7 mouse cellular contexts compared by ENCODE assay signal in the genomic region with DNA sequence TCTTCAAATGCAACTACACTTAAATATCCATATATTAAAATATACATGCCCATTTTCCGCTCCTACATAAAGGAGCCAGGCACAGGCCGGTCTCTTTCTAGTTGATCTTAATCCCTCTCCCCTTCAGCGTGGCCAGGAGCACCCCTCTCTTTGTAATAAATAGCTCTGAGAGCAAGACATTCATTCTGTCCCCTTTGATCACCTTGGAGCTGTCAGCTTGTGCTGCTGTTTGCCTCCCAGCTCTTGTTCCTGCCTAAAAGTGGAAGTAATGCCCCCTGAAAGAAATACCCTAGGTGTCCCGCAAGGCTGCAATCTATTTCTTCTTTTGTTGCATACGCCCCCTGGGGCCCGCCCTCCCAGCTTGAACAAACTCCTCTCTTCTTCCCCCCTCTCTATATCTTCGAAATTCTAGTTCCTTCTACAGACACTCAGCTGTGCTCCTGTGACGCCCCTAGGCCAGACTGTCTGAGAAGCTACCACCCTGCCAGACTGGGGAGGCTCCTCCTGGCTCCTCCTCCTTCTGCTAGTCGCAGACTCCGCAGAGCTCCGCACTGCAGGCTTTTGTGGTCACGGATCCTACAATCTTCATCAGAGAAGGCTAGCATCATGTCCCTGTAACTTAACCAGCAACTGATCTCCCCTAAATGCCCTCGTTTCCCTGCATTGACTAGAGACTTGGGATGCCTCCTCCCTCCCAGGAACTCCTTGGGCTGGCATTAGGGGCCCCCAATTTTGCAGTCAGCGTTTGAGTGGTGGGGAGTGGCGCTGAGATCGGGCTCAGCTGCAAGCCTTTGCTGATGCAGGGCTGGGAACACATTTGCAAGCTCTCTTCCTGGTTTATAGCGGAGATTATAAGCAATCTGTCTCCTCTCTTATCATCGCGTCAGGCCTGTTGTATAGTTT.
DNase-seq lines count a peak whose midpoint lies in the region; ATAC-seq lines count a peak whose summit lies in the region.

No protein-coding gene starts in this region.

- peak overlapping the region; percentile 71 for H3K27ac ChIP-seq in embryonic facial prominence, embryonic 11.5 days (replicated peaks; ENCODE audit: low read depth, low read length)
- peak overlapping the region; percentile 86 for H3K27ac ChIP-seq in limb, embryonic 15.5 days
- H3K27ac ChIP-seq in neural tube, embryonic 13.5 days (replicated peaks), result peak overlapping the region; percentile 96

- H3K9ac ChIP-seq in embryonic facial prominence, embryonic 11.5 days (replicated peaks; ENCODE audit: low read length), result peak overlapping the region; percentile 58
- H3K9ac ChIP-seq in limb, embryonic 15.5 days, result 0 out of 2 replicates have a peak overlapping the region, but pooled peaks have one; percentile 33
- H3K9ac ChIP-seq in neural tube, embryonic 13.5 days, result peak overlapping the region; percentile 74

- ATAC-seq in embryonic facial prominence, embryonic 11.5 days (replicated peaks; ENCODE audit: insufficient number of reproducible peaks, low FRiP score, low TSS enrichment, low read depth), result peak; percentile 99
- peak; percentile 86 for ATAC-seq in limb, embryonic 15.5 days (ENCODE audit: insufficient number of reproducible peaks, low FRiP score, low TSS enrichment, low read depth)
- ATAC-seq in neural tube, embryonic 13.5 days (ENCODE audit: low read depth), result peak; percentile 99

- DNase-seq in cerebellum, adult 11 months, result peak; percentile 25
- peak; percentile 86 for DNase-seq in embryonic facial prominence, embryonic 11.5 days (ENCODE audit: low spot score)
- peak; percentile 1 for DNase-seq in heart, adult 8-10 months (ENCODE audit: low spot score)
- DNase-seq in kidney, postnatal 10 days, result peak; percentile 60
- DNase-seq in thymus, postnatal 25 days, result no peak

- H3K27me3 ChIP-seq in embryonic facial prominence, embryonic 11.5 days (ENCODE audit: control insufficient read depth, insufficient read depth, low read length), result no peaks in the 10 kb centered on the region
- no peaks in the 10 kb centered on the region for H3K27me3 ChIP-seq in limb, embryonic 15.5 days
- no peaks in the 10 kb centered on the region for H3K27me3 ChIP-seq in neural tube, embryonic 13.5 days

- H3K9me3 ChIP-seq in embryonic facial prominence, embryonic 11.5 days (replicated peaks; ENCODE audit: control insufficient read depth, low read length), result no peaks in the 10 kb centered on the region
- H3K9me3 ChIP-seq in limb, embryonic 15.5 days, result no peaks in the 10 kb centered on the region
- H3K9me3 ChIP-seq in neural tube, embryonic 13.5 days, result no peaks in the 10 kb centered on the region

- WGBS in embryonic facial prominence, embryonic 11.5 days, result 5% methylated on average over 19 of the region's 19 CpGs
- WGBS in limb, embryonic 15.5 days, result 5% methylated on average over 19 of the region's 19 CpGs
- 1% methylated on average over 19 of the region's 19 CpGs for WGBS in neural tube, embryonic 13.5 days

- H3K4me2 ChIP-seq in embryonic facial prominence, embryonic 11.5 days (ENCODE audit: low read depth, low read length), result peak overlapping the region; percentile 48
- peak overlapping the region; percentile 67 for H3K4me2 ChIP-seq in limb, embryonic 15.5 days
- peak overlapping the region; percentile 65 for H3K4me2 ChIP-seq in neural tube, embryonic 13.5 days

- H3K4me3 ChIP-seq in embryonic facial prominence, embryonic 11.5 days (ENCODE audit: low read depth, low read length), result peak overlapping the region; percentile 31
- peak overlapping the region; percentile 41 for H3K4me3 ChIP-seq in limb, embryonic 15.5 days
- H3K4me3 ChIP-seq in neural tube, embryonic 13.5 days, result peak overlapping the region; percentile 39

- H3K4me1 ChIP-seq in embryonic facial prominence, embryonic 11.5 days (ENCODE audit: control insufficient read depth, insufficient read depth, low read length), result no peaks in the 10 kb centered on the region
- peaks cover 10% of the 10 kb centered on the region for H3K4me1 ChIP-seq in limb, embryonic 15.5 days
- H3K4me1 ChIP-seq in neural tube, embryonic 13.5 days (replicated peaks), result peaks cover 22% of the 10 kb centered on the region

- no peaks in the 10 kb centered on the region for H3K36me3 ChIP-seq in embryonic facial prominence, embryonic 11.5 days (replicated peaks; ENCODE audit: control insufficient read depth, insufficient read depth, low read depth, low read length)
- H3K36me3 ChIP-seq in limb, embryonic 15.5 days, result no peaks in the 10 kb centered on the region
- no peaks in the 10 kb centered on the region for H3K36me3 ChIP-seq in neural tube, embryonic 13.5 days
